Mouse (Mus musculus): ENCODE measurements at regions not wholly inside any gene's neighbourhood (a gene's known extent, or its start where the extent isn't known, plus 50 kb on each side); places are given as distances from the start of the nearest gene placed in this dataset.

DNA sequence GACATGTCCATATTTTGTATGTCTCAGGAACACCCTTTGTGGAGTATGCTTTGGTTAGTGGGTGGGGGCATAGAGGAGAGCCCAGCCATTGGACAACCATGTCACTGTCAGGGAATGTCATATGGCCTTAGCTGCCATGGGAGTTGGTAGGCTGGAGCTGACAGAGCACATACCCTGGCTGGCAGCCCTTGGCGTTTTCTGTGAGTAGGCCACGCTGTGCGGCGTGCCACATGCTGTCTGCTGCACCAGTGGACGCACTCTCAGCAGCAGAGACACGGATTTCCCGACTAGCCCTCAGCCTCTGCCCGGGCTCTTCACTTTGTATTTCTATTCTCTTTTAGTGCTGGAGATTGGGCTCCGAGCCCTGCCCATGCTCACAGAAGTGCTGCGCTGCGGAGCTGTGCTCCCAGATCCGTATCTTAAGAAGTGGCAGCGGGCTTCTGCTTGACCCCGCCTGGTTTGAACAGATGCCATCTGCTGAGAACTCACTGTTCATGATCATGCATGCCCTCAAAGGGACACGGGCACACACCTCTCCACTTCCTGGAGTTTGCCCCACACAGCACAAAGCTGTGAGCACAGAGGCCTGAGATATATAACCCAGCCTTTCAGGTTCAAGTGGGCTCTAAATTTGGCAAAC lies 160.1 kb downstream of the Sall1 start:
- H3K9ac ChIP-seq, result no peak overlapping the region
- no peak overlapping the region for H3K4me2 ChIP-seq
- H3K27me3 ChIP-seq, result peaks cover 2% of the 10 kb centered on the region; the same call in 1 of the 2 replicates
- no peaks in the 10 kb centered on the region for H3K36me3 ChIP-seq
- no peak overlapping the region for H3K4me3 ChIP-seq
- 83% methylated on average over 15 of the region's 15 CpGs for WGBS
- no peak for ATAC-seq (ENCODE audit: borderline replicate concordance, extremely low read depth, low FRiP score, low TSS enrichment)
- H3K4me1 ChIP-seq, result no peaks in the 10 kb centered on the region
- no peaks in the 10 kb centered on the region for H3K9me3 ChIP-seq
- no peak overlapping the region for H3K27ac ChIP-seq

DNA sequence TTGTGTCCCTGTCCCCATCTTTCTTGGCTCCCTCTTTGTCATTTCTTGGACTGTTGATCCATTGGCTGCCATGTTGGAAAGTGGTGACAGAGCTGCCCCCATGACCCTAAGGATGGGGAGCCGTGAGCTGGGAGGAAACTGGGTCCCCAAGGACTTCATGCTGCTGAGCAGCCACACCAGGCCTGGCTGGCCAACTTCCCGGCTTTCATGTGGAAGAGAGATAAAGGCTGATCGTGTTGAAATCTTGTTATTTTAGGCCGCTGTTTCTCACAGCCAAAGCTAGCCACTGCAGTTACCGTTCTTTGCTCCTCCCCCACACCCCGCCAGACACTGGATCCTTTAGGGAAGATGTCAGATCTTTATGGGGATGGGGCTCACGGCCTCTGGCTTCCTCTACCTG lies 164.1 kb downstream of the Sall1 start:
- WGBS, result 48% methylated on average over 7 of the region's 7 CpGs
- Histone ChIP-seq H3K27ac (no peak overlapping the region), H3K4me1 (no peaks in the 10 kb centered on the region), H3K27me3 (peaks cover 16% of the 10 kb centered on the region), H3K4me3 (no peak overlapping the region), H3K36me3 (no peaks in the 10 kb centered on the region), H3K9ac (no peak overlapping the region), H3K4me2 (no peak overlapping the region), H3K9me3 (no peaks in the 10 kb centered on the region)
- peak; percentile 74; the same call in 1 of the 2 replicates for ATAC-seq (ENCODE audit: borderline replicate concordance, extremely low read depth, low FRiP score, low TSS enrichment)

DNA sequence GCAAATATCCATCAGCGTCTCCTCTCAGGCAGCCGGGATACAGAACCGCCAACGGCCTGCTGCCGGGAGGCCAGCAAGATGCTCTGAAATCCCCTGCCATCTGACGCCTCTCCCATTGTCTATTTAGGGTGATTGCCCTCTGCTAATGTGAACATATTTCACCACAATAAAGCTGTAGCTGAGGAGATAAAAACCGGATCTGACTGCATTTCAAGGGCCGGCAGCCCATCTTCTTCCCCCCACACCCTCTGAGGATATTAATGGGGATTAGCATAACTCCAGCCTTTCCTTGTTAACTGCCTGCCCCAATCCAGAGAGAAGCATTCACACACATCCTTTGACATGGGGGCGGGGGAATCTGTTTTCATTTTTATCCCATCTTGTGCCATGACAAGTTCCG lies 166.0 kb downstream of the Sall1 start:
- Histone ChIP-seq H3K9me3 (no peaks in the 10 kb centered on the region), H3K4me2 (no peak overlapping the region), H3K27me3 (peaks cover 17% of the 10 kb centered on the region), H3K27ac (no peak overlapping the region), H3K9ac (no peak overlapping the region), H3K4me1 (no peaks in the 10 kb centered on the region), H3K4me3 (no peak overlapping the region), H3K36me3 (no peaks in the 10 kb centered on the region)
- no peak for ATAC-seq (ENCODE audit: borderline replicate concordance, extremely low read depth, low FRiP score, low TSS enrichment)
- 59% methylated on average over 10 of the region's 10 CpGs for WGBS

DNA sequence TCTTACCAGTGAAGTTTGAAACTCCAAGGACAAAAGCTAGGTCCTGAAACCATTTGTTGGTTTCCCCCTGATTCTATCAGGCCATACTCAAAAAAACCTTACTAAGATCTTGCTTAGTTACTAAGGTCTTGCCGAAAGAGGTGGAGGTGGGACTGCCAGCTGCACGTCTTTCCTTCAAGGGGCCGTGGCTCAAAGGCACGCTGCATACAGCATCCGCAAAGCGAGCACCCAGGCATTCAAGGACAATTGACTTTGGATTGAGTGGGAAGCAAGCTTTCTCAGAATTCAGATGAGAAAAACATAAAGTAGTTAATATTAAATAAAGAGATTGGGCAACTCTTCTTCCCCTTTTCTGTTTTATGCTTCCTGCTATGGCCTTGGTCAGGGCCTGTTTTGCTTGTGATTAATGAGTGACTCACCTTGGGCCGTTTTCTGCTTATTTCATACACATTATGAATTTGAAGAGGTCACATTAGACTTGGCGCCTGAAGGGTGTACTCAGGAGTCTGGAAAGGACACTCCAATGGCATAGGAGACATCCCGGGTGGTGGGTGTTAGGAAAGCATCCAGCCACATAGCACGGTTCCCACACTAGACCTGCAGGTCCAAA lies 166.1 kb downstream of the Cyld start:
- Histone ChIP-seq H3K36me3 (no peaks in the 10 kb centered on the region), H3K4me1 (no peaks in the 10 kb centered on the region), H3K27me3 (no peaks in the 10 kb centered on the region), H3K9me3 (no peaks in the 10 kb centered on the region), H3K9ac (no peak overlapping the region), H3K4me3 (no peak overlapping the region), H3K4me2 (no peak overlapping the region), H3K27ac (no peak overlapping the region)
- 86% methylated on average over 10 of the region's 10 CpGs for WGBS
- no peak for ATAC-seq (ENCODE audit: borderline replicate concordance, extremely low read depth, low FRiP score, low TSS enrichment)

DNA sequence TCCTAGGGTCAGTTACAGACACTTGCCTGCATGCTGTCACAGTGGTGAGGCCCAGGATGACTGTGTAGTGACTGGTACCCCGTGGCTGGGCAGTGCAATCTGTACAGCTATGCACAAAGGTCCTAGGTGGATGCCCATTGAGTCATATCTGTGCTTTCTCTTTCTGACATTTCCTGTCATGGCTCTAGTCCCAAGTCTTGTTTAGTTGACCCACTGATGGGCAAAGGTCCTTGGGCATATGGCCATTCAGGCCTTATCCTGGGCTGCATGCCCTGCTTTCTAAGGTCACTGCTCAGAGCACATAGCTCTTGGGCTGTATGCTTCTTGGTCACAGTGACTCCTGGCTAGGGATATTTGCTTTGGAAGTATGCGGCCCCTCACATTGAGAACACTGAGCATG lies 160.4 kb downstream of the Cyld start:
- no peaks in the 10 kb centered on the region for H3K27me3 ChIP-seq
- no peak for ATAC-seq (ENCODE audit: borderline replicate concordance, extremely low read depth, low FRiP score, low TSS enrichment)
- H3K36me3 ChIP-seq, result no peaks in the 10 kb centered on the region
- no peak overlapping the region for H3K9ac ChIP-seq
- no peaks in the 10 kb centered on the region for H3K4me1 ChIP-seq
- WGBS, result 83% methylated on average over 2 of the region's 2 CpGs
- no peak overlapping the region for H3K4me3 ChIP-seq
- H3K27ac ChIP-seq, result no peak overlapping the region
- H3K4me2 ChIP-seq, result no peak overlapping the region
- H3K9me3 ChIP-seq, result no peaks in the 10 kb centered on the region

GRCm38 (mm10) chr8:88853200-88853599 lies 156.4 kb downstream of the Cyld start:
- no peak overlapping the region for H3K9ac ChIP-seq
- no peaks in the 10 kb centered on the region for H3K4me1 ChIP-seq
- no peak overlapping the region for H3K27ac ChIP-seq
- 87% methylated on average over 8 of the region's 8 CpGs for WGBS
- no peak overlapping the region for H3K4me3 ChIP-seq
- no peak for ATAC-seq (ENCODE audit: borderline replicate concordance, extremely low read depth, low FRiP score, low TSS enrichment)
- H3K4me2 ChIP-seq, result no peak overlapping the region
- no peaks in the 10 kb centered on the region for H3K9me3 ChIP-seq
- H3K27me3 ChIP-seq, result no peaks in the 10 kb centered on the region
- H3K36me3 ChIP-seq, result no peaks in the 10 kb centered on the region

GRCm38 (mm10) chr8:88845916-88846315 lies 149.1 kb downstream of the Cyld start:
- H3K4me3 ChIP-seq, result no peak overlapping the region
- no peak overlapping the region for H3K9ac ChIP-seq
- H3K27me3 ChIP-seq, result no peaks in the 10 kb centered on the region
- no peaks in the 10 kb centered on the region for H3K9me3 ChIP-seq
- H3K4me2 ChIP-seq, result no peak overlapping the region
- H3K27ac ChIP-seq, result no peak overlapping the region
- WGBS, result 34% methylated on average over 11 of the region's 11 CpGs
- H3K36me3 ChIP-seq, result no peaks in the 10 kb centered on the region
- no peak for ATAC-seq (ENCODE audit: borderline replicate concordance, extremely low read depth, low FRiP score, low TSS enrichment)
- no peaks in the 10 kb centered on the region for H3K4me1 ChIP-seq

- no peak for ATAC-seq (ENCODE audit: borderline replicate concordance, extremely low read depth, low FRiP score, low TSS enrichment)
- Histone ChIP-seq H3K4me1 (no peaks in the 10 kb centered on the region), H3K4me3 (no peak overlapping the region), H3K9ac (no peak overlapping the region), H3K4me2 (no peak overlapping the region), H3K9me3 (no peaks in the 10 kb centered on the region), H3K36me3 (no peaks in the 10 kb centered on the region), H3K27ac (no peak overlapping the region), H3K27me3 (no peaks in the 10 kb centered on the region)
- 30% methylated on average over 5 of the region's 5 CpGs for WGBS
Measured at GRCm38 (mm10) chr8:88844370-88844769, 147.5 kb downstream of the Cyld start.

- no peaks in the 10 kb centered on the region for H3K4me1 ChIP-seq
- no peak overlapping the region for H3K27ac ChIP-seq
- no peak for ATAC-seq (ENCODE audit: borderline replicate concordance, extremely low read depth, low FRiP score, low TSS enrichment)
- no peak overlapping the region for H3K9ac ChIP-seq
- H3K9me3 ChIP-seq, result no peaks in the 10 kb centered on the region
- 73% methylated on average over 7 of the region's 7 CpGs for WGBS
- H3K27me3 ChIP-seq, result no peaks in the 10 kb centered on the region
- H3K36me3 ChIP-seq, result no peaks in the 10 kb centered on the region
- H3K4me2 ChIP-seq, result no peak overlapping the region
- H3K4me3 ChIP-seq, result no peak overlapping the region
Measured at GRCm38 (mm10) chr8:88842451-88842850, 145.6 kb downstream of the Cyld start.

- ATAC-seq (ENCODE audit: borderline replicate concordance, extremely low read depth, low FRiP score, low TSS enrichment), result no peak
- Histone ChIP-seq H3K4me1 (no peaks in the 10 kb centered on the region), H3K36me3 (no peaks in the 10 kb centered on the region), H3K27me3 (no peaks in the 10 kb centered on the region), H3K9ac (no peak overlapping the region), H3K4me2 (no peak overlapping the region), H3K27ac (no peak overlapping the region), H3K9me3 (no peaks in the 10 kb centered on the region), H3K4me3 (no peak overlapping the region)
- 57% methylated on average over 5 of the region's 5 CpGs for WGBS
Measured at GRCm38 (mm10) chr8:88840096-88840495, 143.3 kb downstream of the Cyld start.

- Histone ChIP-seq H3K36me3 (no peaks in the 10 kb centered on the region), H3K27me3 (no peaks in the 10 kb centered on the region), H3K4me2 (no peak overlapping the region), H3K9me3 (no peaks in the 10 kb centered on the region), H3K27ac (no peak overlapping the region), H3K9ac (no peak overlapping the region), H3K4me3 (no peak overlapping the region), H3K4me1 (no peaks in the 10 kb centered on the region)
- 51% methylated on average over 12 of the region's 12 CpGs for WGBS
- ATAC-seq (ENCODE audit: borderline replicate concordance, extremely low read depth, low FRiP score, low TSS enrichment), result no peak
Measured at GRCm38 (mm10) chr8:88835756-88836291, 139.0 kb downstream of the Cyld start.

GRCm38 (mm10) chr8:88825816-88826215 lies 129.0 kb downstream of the Cyld start:
- Histone ChIP-seq H3K9me3 (no peaks in the 10 kb centered on the region), H3K9ac (no peak overlapping the region), H3K4me1 (no peaks in the 10 kb centered on the region), H3K4me3 (no peak overlapping the region), H3K27me3 (no peaks in the 10 kb centered on the region), H3K4me2 (no peak overlapping the region), H3K36me3 (no peaks in the 10 kb centered on the region), H3K27ac (no peak overlapping the region)
- WGBS, result 47% methylated on average over 5 of the region's 5 CpGs
- ATAC-seq (ENCODE audit: borderline replicate concordance, extremely low read depth, low FRiP score, low TSS enrichment), result no peak

All from lung, embryonic 15.5 days (tissue).